Mouse (Mus musculus): ENCODE results near the gene Igf1r. TPM values are rescaled to one million over a fixed set of nuclear protein-coding genes. Genes with fewer than 3 reads are reported as not detected.

Igf1r gene
- polyA plus RNA-seq, 1 experiment from 2014 or later: 29.7 TPM

DNA sequence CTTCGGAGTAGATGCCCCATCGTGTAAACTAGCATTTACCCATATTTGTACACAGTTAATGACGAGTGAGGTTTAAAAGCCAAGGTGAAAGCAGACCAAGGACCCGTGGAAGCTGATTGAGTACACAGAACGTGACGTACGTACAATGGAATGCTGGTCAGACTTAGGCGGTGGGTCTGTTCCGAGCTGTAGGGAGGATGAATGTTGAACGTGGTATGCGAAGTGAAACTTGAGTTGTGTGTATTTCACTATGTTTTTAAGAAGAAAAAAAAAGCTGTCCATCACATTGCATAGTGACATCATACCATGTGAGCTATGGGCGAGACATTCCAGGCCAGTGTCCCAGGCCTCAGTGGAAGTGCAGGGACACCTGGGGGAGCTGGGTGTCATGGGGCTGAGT, 15.8 kb downstream of the Igf1r start:
- 71% methylated on average over 12 of the region's 12 CpGs for WGBS
- no peak overlapping the region for H3K4me2 ChIP-seq (replicated peaks; ENCODE audit: low read depth, low read length)
- H3K4me1 ChIP-seq (ENCODE audit: control insufficient read depth, insufficient read depth, low read length): peaks cover 66% of the 10 kb centered on the region
- H3K4me3 ChIP-seq (ENCODE audit: low read length): no peak overlapping the region
- ATAC-seq (ENCODE audit: low FRiP score, low TSS enrichment): no peak
- no peaks in the 10 kb centered on the region for H3K27me3 ChIP-seq (ENCODE audit: control insufficient read depth, insufficient read depth, low read length)
- H3K9me3 ChIP-seq (ENCODE audit: control insufficient read depth, low read length): no peaks in the 10 kb centered on the region
- no peak overlapping the region for H3K27ac ChIP-seq (ENCODE audit: low read depth, low read length)
- no peaks in the 10 kb centered on the region for H3K36me3 ChIP-seq (ENCODE audit: control insufficient read depth, insufficient read depth, low read length)
- no peak overlapping the region for H3K9ac ChIP-seq (ENCODE audit: low read depth, low read length)

DNA sequence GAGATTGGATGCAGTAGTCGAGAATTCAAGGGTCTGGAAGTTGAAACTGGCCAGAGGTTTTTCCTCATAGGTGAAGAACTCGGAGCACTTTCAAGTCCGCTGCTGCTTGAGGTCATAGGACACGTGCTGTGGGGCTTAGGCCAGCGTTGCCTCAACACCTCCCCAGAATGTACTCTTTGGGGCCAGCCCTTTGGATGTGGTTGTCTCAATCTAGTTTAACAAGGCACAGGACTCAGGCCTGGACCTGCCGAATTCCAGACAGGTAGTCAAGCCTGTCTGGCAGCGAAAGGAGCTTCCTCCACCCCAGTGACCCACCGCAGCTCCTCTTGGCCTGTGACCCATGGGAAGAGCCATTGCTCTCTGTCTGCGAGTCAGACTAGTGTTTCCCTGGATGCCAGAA, 16.4 kb downstream of the Igf1r start:
- no peak overlapping the region for H3K4me2 ChIP-seq (replicated peaks; ENCODE audit: low read depth, low read length)
- H3K9me3 ChIP-seq (ENCODE audit: control insufficient read depth, low read length): no peaks in the 10 kb centered on the region
- H3K4me3 ChIP-seq (ENCODE audit: low read length): no peak overlapping the region
- H3K9ac ChIP-seq (ENCODE audit: low read depth, low read length): no peak overlapping the region
- ATAC-seq (ENCODE audit: low FRiP score, low TSS enrichment): no peak
- no peak overlapping the region for H3K27ac ChIP-seq (ENCODE audit: low read depth, low read length)
- no peaks in the 10 kb centered on the region for H3K27me3 ChIP-seq (ENCODE audit: control insufficient read depth, insufficient read depth, low read length)
- WGBS: 53% methylated on average over 9 of the region's 9 CpGs
- peaks cover 72% of the 10 kb centered on the region for H3K4me1 ChIP-seq (ENCODE audit: control insufficient read depth, insufficient read depth, low read length)
- H3K36me3 ChIP-seq (ENCODE audit: control insufficient read depth, insufficient read depth, low read length): no peaks in the 10 kb centered on the region

DNA sequence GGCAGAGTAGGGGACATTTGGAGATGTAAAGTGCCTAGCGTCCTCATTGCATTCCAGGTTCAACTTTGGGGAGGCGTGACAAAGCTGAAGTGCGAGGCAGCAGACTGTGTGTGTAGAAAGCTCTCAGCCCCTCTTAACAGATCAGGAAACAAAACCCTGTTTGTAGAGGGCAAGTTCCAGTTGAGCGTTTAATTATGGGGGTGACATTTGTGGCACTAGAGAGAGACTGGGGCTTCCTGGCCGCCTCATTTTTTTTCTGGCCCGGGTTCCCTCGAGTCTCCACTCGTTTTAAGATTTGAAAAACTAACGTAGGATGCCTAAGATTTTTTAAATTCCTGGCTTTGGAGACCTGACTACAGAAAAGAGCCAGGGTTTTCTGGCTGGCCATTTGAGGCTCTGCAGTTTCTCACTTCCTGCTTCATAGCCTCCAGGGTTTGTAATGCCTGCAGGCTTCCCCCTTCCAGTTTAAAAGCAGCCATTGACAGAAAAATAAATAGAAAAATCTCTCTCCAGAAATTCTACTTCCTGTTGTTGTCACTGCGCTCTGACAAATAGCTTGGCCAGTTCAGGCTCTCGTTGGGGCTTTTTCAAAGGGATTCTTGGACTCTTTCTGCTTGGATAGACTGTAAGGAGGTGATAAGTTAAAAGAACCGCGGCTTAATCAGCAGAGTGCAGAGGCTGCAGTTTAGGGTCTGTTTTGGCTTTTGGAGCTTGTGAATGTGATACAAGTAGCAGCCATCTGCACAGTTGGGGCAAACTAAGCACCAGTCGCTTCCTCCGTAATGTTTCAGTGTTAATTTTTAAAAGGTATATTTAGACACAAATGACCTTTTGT, 20.8 kb downstream of the Igf1r start:
- ATAC-seq (ENCODE audit: low FRiP score, low TSS enrichment): no peak
- peak overlapping the region; percentile 24 for H3K4me2 ChIP-seq (replicated peaks; ENCODE audit: low read depth, low read length)
- H3K9me3 ChIP-seq (ENCODE audit: control insufficient read depth, low read length): no peaks in the 10 kb centered on the region
- H3K9ac ChIP-seq (ENCODE audit: low read depth, low read length): peak overlapping the region; percentile 18; the same call in 1 of the 2 replicates
- no peaks in the 10 kb centered on the region for H3K36me3 ChIP-seq (ENCODE audit: control insufficient read depth, insufficient read depth, low read length)
- peaks cover 53% of the 10 kb centered on the region for H3K4me1 ChIP-seq (ENCODE audit: control insufficient read depth, insufficient read depth, low read length)
- WGBS: 9% methylated on average over 15 of the region's 15 CpGs
- H3K27me3 ChIP-seq (ENCODE audit: control insufficient read depth, insufficient read depth, low read length): no peaks in the 10 kb centered on the region
- H3K4me3 ChIP-seq (ENCODE audit: low read length): no peak overlapping the region
- H3K27ac ChIP-seq (ENCODE audit: low read depth, low read length): peak overlapping the region; percentile 76

DNA sequence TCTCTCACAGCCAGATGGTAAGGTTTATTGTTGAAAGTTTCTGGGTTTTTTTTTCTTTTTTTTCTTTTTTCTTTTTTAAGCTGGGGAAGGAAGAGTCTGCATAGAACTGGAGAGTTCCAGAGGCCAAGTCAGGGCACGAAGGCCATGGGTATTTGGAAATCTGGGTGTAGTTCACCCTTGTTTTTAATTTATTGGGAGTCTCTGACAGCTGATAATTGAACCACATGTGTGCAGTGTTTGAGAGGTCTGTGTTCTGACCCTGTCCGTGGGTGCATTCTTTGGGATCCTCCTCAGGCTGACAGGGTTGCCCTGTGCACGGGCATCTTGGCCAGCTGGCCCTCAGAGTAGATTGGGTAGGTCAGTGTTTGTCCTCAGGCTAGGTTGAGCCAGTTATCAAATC, 29.3 kb downstream of the Igf1r start:
- ATAC-seq (ENCODE audit: low FRiP score, low TSS enrichment): no peak
- WGBS: 21% methylated on average over 3 of the region's 3 CpGs
- no peak overlapping the region for H3K4me3 ChIP-seq (ENCODE audit: low read length)
- no peaks in the 10 kb centered on the region for H3K36me3 ChIP-seq (ENCODE audit: control insufficient read depth, insufficient read depth, low read length)
- H3K9me3 ChIP-seq (ENCODE audit: control insufficient read depth, low read length): no peaks in the 10 kb centered on the region
- no peak overlapping the region for H3K4me2 ChIP-seq (replicated peaks; ENCODE audit: low read depth, low read length)
- no peak overlapping the region for H3K9ac ChIP-seq (ENCODE audit: low read depth, low read length)
- no peaks in the 10 kb centered on the region for H3K27me3 ChIP-seq (ENCODE audit: control insufficient read depth, insufficient read depth, low read length)
- H3K4me1 ChIP-seq (ENCODE audit: control insufficient read depth, insufficient read depth, low read length): peaks cover 23% of the 10 kb centered on the region
- H3K27ac ChIP-seq (ENCODE audit: low read depth, low read length): no peak overlapping the region

DNA sequence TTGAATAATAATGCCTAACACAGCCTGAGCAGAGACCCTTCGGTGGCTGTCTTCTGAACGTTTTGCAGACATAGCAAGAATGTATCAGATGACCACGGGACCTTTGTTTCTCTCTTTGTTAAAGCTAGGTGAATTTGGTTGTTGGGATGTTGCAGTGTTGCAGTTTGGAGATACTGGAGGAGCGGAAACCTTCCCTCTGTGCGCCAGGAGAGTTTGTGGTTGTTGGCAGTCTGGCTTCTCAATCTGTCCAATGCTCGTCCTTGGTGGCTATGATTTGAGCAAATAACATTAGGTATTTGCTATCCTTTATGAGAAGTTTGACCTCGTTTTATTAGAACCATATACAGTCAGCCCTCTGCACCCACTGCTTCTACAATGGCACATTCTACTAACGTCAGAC, 30.2 kb downstream of the Igf1r start:
- H3K36me3 ChIP-seq (ENCODE audit: control insufficient read depth, insufficient read depth, low read length): no peaks in the 10 kb centered on the region
- no peak overlapping the region for H3K4me2 ChIP-seq (replicated peaks; ENCODE audit: low read depth, low read length)
- peaks cover 28% of the 10 kb centered on the region for H3K4me1 ChIP-seq (ENCODE audit: control insufficient read depth, insufficient read depth, low read length)
- no peaks in the 10 kb centered on the region for H3K27me3 ChIP-seq (ENCODE audit: control insufficient read depth, insufficient read depth, low read length)
- 79% methylated on average over 8 of the region's 8 CpGs for WGBS
- no peak overlapping the region for H3K9ac ChIP-seq (ENCODE audit: low read depth, low read length)
- no peak overlapping the region for H3K4me3 ChIP-seq (ENCODE audit: low read length)
- no peak for ATAC-seq (ENCODE audit: low FRiP score, low TSS enrichment)
- no peak overlapping the region for H3K27ac ChIP-seq (ENCODE audit: low read depth, low read length)
- no peaks in the 10 kb centered on the region for H3K9me3 ChIP-seq (ENCODE audit: control insufficient read depth, low read length)

DNA sequence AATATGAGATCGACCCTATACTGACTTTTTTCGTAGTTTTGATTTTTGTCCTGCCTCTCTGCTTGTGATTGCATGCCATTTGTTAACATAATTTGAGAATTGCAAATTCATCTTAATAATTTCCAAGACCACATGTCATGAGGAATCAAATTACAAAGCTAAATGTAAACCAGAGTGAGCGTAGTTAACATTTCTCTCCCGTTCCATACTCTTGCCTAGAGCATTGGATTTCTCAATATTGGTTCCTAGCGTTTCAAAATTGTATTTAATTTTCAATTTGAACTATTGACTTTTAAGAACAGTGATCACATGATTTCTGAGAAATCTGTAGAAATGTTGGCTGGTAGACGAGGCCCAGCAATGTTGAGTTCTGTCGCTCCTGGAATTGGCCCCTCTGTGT, 30.8 kb downstream of the Igf1r start:
- 86% methylated on average over 7 of the region's 7 CpGs for WGBS
- Histone ChIP-seq H3K4me2 (replicated peaks; ENCODE audit: low read depth, low read length) (no peak overlapping the region), H3K27ac (ENCODE audit: low read depth, low read length) (no peak overlapping the region), H3K4me1 (ENCODE audit: control insufficient read depth, insufficient read depth, low read length) (peaks cover 28% of the 10 kb centered on the region), H3K36me3 (ENCODE audit: control insufficient read depth, insufficient read depth, low read length) (no peaks in the 10 kb centered on the region), H3K9me3 (ENCODE audit: control insufficient read depth, low read length) (no peaks in the 10 kb centered on the region), H3K4me3 (ENCODE audit: low read length) (no peak overlapping the region), H3K27me3 (ENCODE audit: control insufficient read depth, insufficient read depth, low read length) (no peaks in the 10 kb centered on the region), H3K9ac (ENCODE audit: low read depth, low read length) (no peak overlapping the region)
- ATAC-seq (ENCODE audit: low FRiP score, low TSS enrichment): no peak

DNA sequence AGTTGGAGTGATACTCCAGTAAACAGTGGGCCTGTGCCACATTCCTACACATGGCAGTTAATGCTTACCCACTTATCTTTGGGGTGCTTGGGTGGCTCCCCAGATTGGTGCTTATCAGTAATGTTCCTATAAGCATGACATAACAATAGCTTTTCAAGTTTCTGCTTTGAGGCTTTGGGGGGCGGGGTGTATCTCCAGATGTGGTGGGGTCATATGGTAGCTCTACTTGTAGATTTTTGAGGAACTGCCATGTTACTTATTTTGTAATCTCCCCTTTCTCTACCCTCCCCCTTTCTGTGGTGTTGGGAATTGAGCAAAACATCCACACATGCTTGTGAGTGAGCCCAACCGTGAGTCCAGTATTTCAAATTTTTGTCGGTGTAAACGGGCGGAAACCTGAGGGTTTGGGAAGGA, 32.4 kb downstream of the Igf1r start:
- Histone ChIP-seq H3K4me2 (replicated peaks; ENCODE audit: low read depth, low read length) (no peak overlapping the region), H3K4me1 (ENCODE audit: control insufficient read depth, insufficient read depth, low read length) (peaks cover 28% of the 10 kb centered on the region), H3K36me3 (ENCODE audit: control insufficient read depth, insufficient read depth, low read length) (no peaks in the 10 kb centered on the region), H3K9ac (ENCODE audit: low read depth, low read length) (no peak overlapping the region), H3K27me3 (ENCODE audit: control insufficient read depth, insufficient read depth, low read length) (no peaks in the 10 kb centered on the region), H3K9me3 (ENCODE audit: control insufficient read depth, low read length) (no peaks in the 10 kb centered on the region), H3K4me3 (ENCODE audit: low read length) (no peak overlapping the region), H3K27ac (ENCODE audit: low read depth, low read length) (no peak overlapping the region)
- WGBS: 62% methylated on average over 5 of the region's 5 CpGs
- ATAC-seq (ENCODE audit: low FRiP score, low TSS enrichment): no peak; the same call in 1 of the 2 replicates

DNA sequence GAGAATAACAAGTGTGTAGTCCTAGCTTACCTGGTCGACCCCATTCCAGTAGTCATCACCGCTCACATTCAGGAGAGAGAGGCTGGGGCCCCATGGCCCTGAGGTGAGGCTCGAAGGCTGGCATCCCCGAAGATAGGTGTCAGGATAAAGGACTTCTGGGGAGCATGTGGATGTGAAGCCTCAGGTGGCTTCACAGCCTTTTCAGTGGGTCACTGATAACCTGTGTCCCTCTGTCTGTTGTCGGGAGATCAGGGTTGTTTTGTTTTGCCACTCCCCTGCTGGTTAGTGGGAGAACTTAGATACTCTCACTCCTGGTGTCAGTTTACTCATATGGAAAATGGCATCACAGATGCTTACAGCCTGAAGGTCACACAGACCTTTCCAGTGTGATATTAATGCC, 32.9 kb downstream of the Igf1r start:
- Histone ChIP-seq H3K4me1 (ENCODE audit: control insufficient read depth, insufficient read depth, low read length) (peaks cover 28% of the 10 kb centered on the region), H3K27me3 (ENCODE audit: control insufficient read depth, insufficient read depth, low read length) (no peaks in the 10 kb centered on the region), H3K9ac (ENCODE audit: low read depth, low read length) (no peak overlapping the region), H3K4me2 (replicated peaks; ENCODE audit: low read depth, low read length) (no peak overlapping the region), H3K27ac (ENCODE audit: low read depth, low read length) (no peak overlapping the region), H3K36me3 (ENCODE audit: control insufficient read depth, insufficient read depth, low read length) (no peaks in the 10 kb centered on the region), H3K4me3 (ENCODE audit: low read length) (no peak overlapping the region), H3K9me3 (ENCODE audit: control insufficient read depth, low read length) (no peaks in the 10 kb centered on the region)
- 71% methylated on average over 5 of the region's 5 CpGs for WGBS
- no peak for ATAC-seq (ENCODE audit: low FRiP score, low TSS enrichment)

DNA sequence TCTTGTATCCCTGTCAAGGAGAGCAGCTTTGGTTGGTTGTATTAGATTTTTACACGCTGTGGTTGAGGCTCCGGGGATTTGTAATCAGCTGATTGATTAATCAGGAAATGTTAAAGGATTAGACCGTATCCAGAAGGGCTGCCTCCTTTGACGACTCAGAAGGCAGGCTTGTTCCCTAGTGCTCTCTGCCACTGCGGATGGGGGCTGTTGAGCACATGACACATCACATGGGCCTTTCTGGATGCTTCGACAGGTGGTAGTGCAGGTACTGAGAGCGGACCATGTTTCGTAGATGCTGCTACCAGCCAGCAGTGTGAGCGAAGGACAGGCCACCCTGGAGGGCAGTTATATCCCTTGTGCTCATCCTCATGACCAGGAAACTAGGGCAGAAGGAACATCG, 33.6 kb downstream of the Igf1r start:
- Histone ChIP-seq H3K9me3 (ENCODE audit: control insufficient read depth, low read length) (no peaks in the 10 kb centered on the region), H3K36me3 (ENCODE audit: control insufficient read depth, insufficient read depth, low read length) (no peaks in the 10 kb centered on the region), H3K4me2 (replicated peaks; ENCODE audit: low read depth, low read length) (no peak overlapping the region), H3K27me3 (ENCODE audit: control insufficient read depth, insufficient read depth, low read length) (no peaks in the 10 kb centered on the region), H3K27ac (ENCODE audit: low read depth, low read length) (0 out of 2 replicates have a peak overlapping the region, but pooled peaks have one; percentile 24), H3K4me1 (ENCODE audit: control insufficient read depth, insufficient read depth, low read length) (peaks cover 28% of the 10 kb centered on the region), H3K4me3 (ENCODE audit: low read length) (no peak overlapping the region), H3K9ac (ENCODE audit: low read depth, low read length) (no peak overlapping the region)
- 61% methylated on average over 10 of the region's 10 CpGs for WGBS
- ATAC-seq (ENCODE audit: low FRiP score, low TSS enrichment): no peak

Measured in kidney, embryonic 14.5 days (tissue).